Mouse (Mus musculus) spleen, postnatal 36 days (tissue): ENCODE data around the gene 6330403K07Rik.

Experiments
- DNase-seq, 2 experiments: peaks; one replicate each; pipeline ENCODE4 v3.0.0; 2022; ENCODE audit warnings: low spot score in 2 of 2, mixed read lengths in 1 of 2

6330403K07Rik gene

GRCm38 (mm10) chr11:70982557-70983228 lies 50.6 kb downstream of the 6330403K07Rik start, which contains the start of gene C1qbp:
Gene C1qbp (minus strand): TSS chr11:70983026.
- peak; percentile 91 for DNase-seq

DNA sequence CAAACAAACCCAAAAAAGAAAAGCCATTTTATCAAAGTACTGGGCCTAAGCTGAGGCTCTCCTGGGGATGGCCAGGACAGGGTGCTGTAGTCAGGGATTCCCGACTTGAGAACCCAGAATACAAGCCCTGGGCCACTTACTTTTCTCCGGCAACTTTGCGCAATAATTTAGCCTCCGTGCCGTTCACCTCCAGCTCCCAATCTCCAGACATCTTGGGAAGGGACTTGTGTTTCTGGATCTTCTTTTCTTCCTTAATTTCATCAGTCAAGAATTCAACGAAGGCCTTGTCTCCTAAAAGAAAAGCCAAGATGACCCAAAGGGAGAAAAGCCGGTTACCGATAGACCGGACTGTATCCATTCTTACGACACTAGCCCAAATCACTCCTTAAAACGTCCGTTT lies 51.3 kb downstream of the 6330403K07Rik start:
- DNase-seq = no peak
